Mouse (Mus musculus) embryonic facial prominence, embryonic 14.5 days (tissue): ENCODE measurements around the gene 6430548M08Rik. TPM values are rescaled to one million over a fixed set of nuclear protein-coding genes. Genes with fewer than 3 reads are reported as not detected.

Experiments
- ATAC-seq: fragments of 200-750 bp; cut with Nextera tagmentation; 2 replicates; pipeline ENCODE4 v1.8.0; 2017; ENCODE audit warnings: low read depth, moderate number of reproducible peaks, moderate TSS enrichment
- DNase-seq: peaks from one replicate; pipeline ENCODE4 v3.0.0-alpha.2; 2015; ENCODE audit warnings: low spot score
- H3K27ac ChIP-seq: fragments of 300-500 bp; sonication (generic); replicated peaks from 2 replicates; pipeline ENCODE4 v1.5.1; 2014; ENCODE audit warnings: low read depth, mild to moderate bottlenecking, low read length, moderate library complexity
- H3K27me3 ChIP-seq: fragments of 300-500 bp; sonication (generic); replicated peaks from 2 replicates; pipeline ENCODE4 v1.6.1; 2014; ENCODE audit warnings: low read length; ENCODE audit not compliant: control insufficient read depth, insufficient read depth
- H3K36me3 ChIP-seq: fragments of 300-500 bp; sonication (generic); 2 replicates; pipeline ENCODE4 v1.6.1; 2014; ENCODE audit warnings: low read length, mixed read lengths; ENCODE audit not compliant: control insufficient read depth, insufficient read depth
- H3K4me1 ChIP-seq: fragments of 300-500 bp; sonication (generic); 2 replicates; pipeline ENCODE4 v1.6.1; 2014; ENCODE audit warnings: antibody characterized with exemption, low read length; ENCODE audit not compliant: control insufficient read depth, insufficient read depth
- H3K4me2 ChIP-seq: fragments of 300-500 bp; sonication (generic); 2 replicates; pipeline ENCODE4 v1.6.1; 2014; ENCODE audit warnings: low read depth, mild to moderate bottlenecking, low read length, moderate library complexity, mixed read lengths
- H3K4me3 ChIP-seq: fragments of 300-500 bp; sonication (generic); 2 replicates; pipeline ENCODE4 v1.5.1; 2014; ENCODE audit warnings: low read depth, mild to moderate bottlenecking, low read length
- H3K9ac ChIP-seq: fragments of 300-500 bp; sonication (generic); 2 replicates; pipeline ENCODE4 v1.6.1; 2014; ENCODE audit warnings: low read depth, mild to moderate bottlenecking, low read length, moderate library complexity, mixed read lengths
- H3K9me3 ChIP-seq: fragments of 300-500 bp; sonication (generic); 2 replicates; pipeline ENCODE4 v1.6.1; 2016; ENCODE audit warnings: low read length; ENCODE audit not compliant: control insufficient read depth
- WGBS: fragments of 180-500 bp; shearing (Covaris S2); extraction: QIAGEN DNeasy Blood & Tissue Kit; methylation state at CpG from one replicate; pipeline ENCODE4 v1.1.7; 2014; 5-methylcytosine and 5-hydroxymethylcytosine counted together
- polyA plus RNA-seq: library from polyadenylated mRNA; unstranded; fragments of >200 nt; fragmentation: Nextera tagmentation; extraction: Ambion mirVana; gene quantifications from 2 replicates; pipeline ENCODE4 v1.2.1, GENCODE M21; 2014

Gene 6430548M08Rik
- polyA plus RNA-seq, 1 experiment from 2014 or later = 8.5 TPM

- H3K9me3 ChIP-seq = no peaks in the 10 kb centered on the region
- H3K9ac ChIP-seq = no peak overlapping the region
- no peak overlapping the region for H3K4me2 ChIP-seq
- H3K4me3 ChIP-seq = no peak overlapping the region
- no peaks in the 10 kb centered on the region for H3K36me3 ChIP-seq
- 77% methylated on average over 5 of the region's 5 CpGs for WGBS
- no peak for DNase-seq
- H3K4me1 ChIP-seq = 0 out of 2 replicates have a peak, but pooled peaks cover 6% of the 10 kb centered on the region
- H3K27me3 ChIP-seq = peaks cover 29% of the 10 kb centered on the region
- ATAC-seq = no peak
- H3K27ac ChIP-seq = no peak overlapping the region
Measured at GRCm38 (mm10) chr8:120112535-120112934, 1.4 kb upstream of the 6430548M08Rik start.

- WGBS = 4% methylated on average over 10 of the region's 10 CpGs
- H3K4me3 ChIP-seq = peak overlapping the region; percentile 78
- peak overlapping the region; percentile 70 for H3K27ac ChIP-seq
- H3K4me1 ChIP-seq = 0 out of 2 replicates have a peak, but pooled peaks cover 6% of the 10 kb centered on the region
- H3K9me3 ChIP-seq = no peaks in the 10 kb centered on the region
- DNase-seq = peak; percentile 43
- H3K4me2 ChIP-seq = peak overlapping the region; percentile 98
- peaks cover 29% of the 10 kb centered on the region for H3K27me3 ChIP-seq
- peak overlapping the region; percentile 65 for H3K9ac ChIP-seq
- ATAC-seq = peak; percentile 9
- H3K36me3 ChIP-seq = no peaks in the 10 kb centered on the region
Measured at GRCm38 (mm10) chr8:120113306-120113705, 646 bp upstream of the 6430548M08Rik start.

DNA sequence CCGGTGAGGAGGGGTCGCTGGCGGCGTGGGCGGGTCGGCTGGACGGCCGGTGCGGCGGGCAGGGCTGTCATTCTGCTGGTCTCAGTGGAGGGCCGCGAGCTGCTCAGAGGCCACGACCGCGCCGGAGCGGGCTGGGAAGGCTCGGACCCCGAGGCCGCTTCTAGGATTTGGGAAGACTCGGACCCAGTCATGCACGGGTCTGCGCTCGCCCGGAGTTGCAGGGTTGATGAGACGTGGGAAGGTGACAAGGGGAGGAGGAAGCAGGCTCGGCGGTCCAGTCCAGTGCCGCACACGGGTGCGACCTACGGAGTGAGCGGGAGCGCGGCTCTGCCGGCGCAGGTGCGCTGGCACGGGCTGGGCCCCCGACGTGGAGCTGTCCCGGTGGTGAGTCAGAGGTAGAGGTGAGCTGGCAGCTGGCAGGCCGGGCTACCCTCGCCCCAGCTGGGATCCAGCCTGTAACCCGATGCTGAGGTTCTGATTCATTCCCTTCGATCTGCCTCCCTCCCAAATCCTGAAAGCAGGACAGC lies 426 bp downstream of the 6430548M08Rik start:
- 3% methylated on average over 17 of the region's 46 CpGs for WGBS
- Histone ChIP-seq H3K4me1 (0 out of 2 replicates have a peak, but pooled peaks cover 6% of the 10 kb centered on the region), H3K4me2 (peak overlapping the region; percentile 98), H3K27me3 (peaks cover 29% of the 10 kb centered on the region), H3K4me3 (peak overlapping the region; percentile 78), H3K9me3 (no peaks in the 10 kb centered on the region), H3K27ac (no peak overlapping the region), H3K36me3 (no peaks in the 10 kb centered on the region), H3K9ac (peak overlapping the region; percentile 73)
- ATAC-seq = peak; percentile 41; the same call in 1 of the 2 replicates
- DNase-seq = no peak

- DNase-seq = no peak
- H3K9me3 ChIP-seq = no peaks in the 10 kb centered on the region
- H3K4me3 ChIP-seq = no peak overlapping the region
- WGBS = 69% methylated on average over 7 of the region's 7 CpGs
- ATAC-seq = no peak
- no peaks in the 10 kb centered on the region for H3K36me3 ChIP-seq
- H3K9ac ChIP-seq = no peak overlapping the region
- H3K27me3 ChIP-seq = peaks cover 29% of the 10 kb centered on the region
- H3K27ac ChIP-seq = no peak overlapping the region
- 0 out of 2 replicates have a peak, but pooled peaks cover 9% of the 10 kb centered on the region for H3K4me1 ChIP-seq
- no peak overlapping the region for H3K4me2 ChIP-seq
Measured at GRCm38 (mm10) chr8:120116600-120116999, 2.6 kb downstream of the 6430548M08Rik start.

DNA sequence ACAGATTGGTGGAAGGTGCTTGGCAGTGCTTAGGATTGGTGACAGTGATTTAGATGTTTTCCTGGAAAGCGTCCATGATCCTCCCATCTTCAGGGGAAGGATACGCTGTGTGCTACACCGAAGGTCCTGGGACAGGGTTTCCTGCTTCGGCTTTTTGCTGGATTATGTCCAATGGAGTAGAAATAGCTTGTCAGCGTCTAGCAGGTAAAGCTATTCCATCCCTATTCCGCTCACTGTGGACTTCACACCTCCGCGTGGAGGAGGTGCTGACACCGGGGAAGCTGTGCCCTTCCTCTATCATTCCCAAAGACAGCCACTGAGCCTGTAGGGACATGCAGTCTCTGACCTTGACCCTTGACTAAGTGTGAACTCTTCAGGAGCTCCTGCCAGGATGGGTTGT lies 4.2 kb downstream of the 6430548M08Rik start:
- Histone ChIP-seq H3K9ac (no peak overlapping the region), H3K9me3 (no peaks in the 10 kb centered on the region), H3K4me1 (0 out of 2 replicates have a peak, but pooled peaks cover 6% of the 10 kb centered on the region), H3K27me3 (peaks cover 29% of the 10 kb centered on the region), H3K4me2 (no peak overlapping the region), H3K36me3 (no peaks in the 10 kb centered on the region), H3K4me3 (no peak overlapping the region), H3K27ac (no peak overlapping the region)
- WGBS = 86% methylated on average over 9 of the region's 9 CpGs
- DNase-seq = no peak
- ATAC-seq = no peak

DNA sequence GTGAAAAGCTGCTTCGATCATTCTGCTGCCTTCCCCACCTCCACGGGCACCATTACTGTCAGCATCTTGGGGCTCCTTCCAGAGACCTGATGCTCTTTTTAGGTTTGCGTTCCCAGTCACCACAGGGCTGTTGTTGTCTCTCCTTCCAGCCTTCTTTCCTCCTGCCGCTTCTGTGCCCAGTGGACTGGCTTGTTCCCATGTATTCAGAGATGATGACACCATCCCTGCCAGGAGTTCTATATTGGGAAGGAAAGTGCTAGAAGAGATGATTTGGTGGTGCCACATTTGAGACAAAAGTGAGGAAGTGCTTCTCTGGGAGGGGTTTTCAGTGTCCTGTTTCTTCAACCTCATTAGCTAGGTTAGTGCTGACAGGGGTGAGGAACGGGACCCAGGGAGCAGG lies 4.9 kb downstream of the 6430548M08Rik start:
- Histone ChIP-seq H3K4me3 (no peak overlapping the region), H3K27ac (no peak overlapping the region), H3K36me3 (no peaks in the 10 kb centered on the region), H3K4me2 (no peak overlapping the region), H3K9me3 (no peaks in the 10 kb centered on the region), H3K4me1 (0 out of 2 replicates have a peak, but pooled peaks cover 3% of the 10 kb centered on the region), H3K9ac (no peak overlapping the region), H3K27me3 (peaks cover 29% of the 10 kb centered on the region)
- no peak for DNase-seq
- WGBS = 77% methylated on average over 5 of the region's 5 CpGs
- no peak for ATAC-seq

DNA sequence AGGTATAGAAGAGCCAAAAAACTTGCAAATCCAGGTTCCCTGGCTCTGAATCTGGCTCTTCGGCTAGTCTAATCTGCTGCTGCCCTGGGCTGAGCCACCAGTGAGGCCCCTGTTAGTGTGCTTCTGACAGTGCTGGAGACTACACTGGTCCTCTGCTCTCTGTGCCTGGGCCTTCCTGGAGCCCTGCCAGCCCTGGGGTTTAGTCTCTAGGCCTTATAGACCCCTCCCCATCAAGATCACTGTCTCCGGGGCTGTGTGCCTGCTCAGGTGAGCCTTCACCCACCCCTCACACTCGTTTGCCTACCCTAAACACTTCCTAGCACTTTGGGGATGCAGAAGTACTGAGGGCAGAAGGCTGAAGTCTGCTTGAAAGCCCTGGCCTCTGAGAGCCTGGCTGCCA lies 5.5 kb downstream of the 6430548M08Rik start:
- Histone ChIP-seq H3K27ac (no peak overlapping the region), H3K9me3 (no peaks in the 10 kb centered on the region), H3K4me3 (no peak overlapping the region), H3K4me1 (0 out of 2 replicates have a peak, but pooled peaks cover 3% of the 10 kb centered on the region), H3K9ac (no peak overlapping the region), H3K27me3 (peaks cover 25% of the 10 kb centered on the region), H3K36me3 (no peaks in the 10 kb centered on the region), H3K4me2 (no peak overlapping the region)
- WGBS = 68% methylated on average over 3 of the region's 3 CpGs
- ATAC-seq = no peak
- DNase-seq = no peak

GRCm38 (mm10) chr8:120119931-120120330 lies 6.0 kb downstream of the 6430548M08Rik start:
- DNase-seq (no peak), ATAC-seq (no peak)
- H3K4me3 ChIP-seq = no peak overlapping the region
- no peaks in the 10 kb centered on the region for H3K9me3 ChIP-seq
- H3K27ac ChIP-seq = no peak overlapping the region
- peaks cover 20% of the 10 kb centered on the region for H3K27me3 ChIP-seq
- H3K4me1 ChIP-seq = 0 out of 2 replicates have a peak, but pooled peaks cover 3% of the 10 kb centered on the region
- no peaks in the 10 kb centered on the region for H3K36me3 ChIP-seq
- H3K9ac ChIP-seq = no peak overlapping the region
- 76% methylated on average over 6 of the region's 6 CpGs for WGBS
- no peak overlapping the region for H3K4me2 ChIP-seq

DNA sequence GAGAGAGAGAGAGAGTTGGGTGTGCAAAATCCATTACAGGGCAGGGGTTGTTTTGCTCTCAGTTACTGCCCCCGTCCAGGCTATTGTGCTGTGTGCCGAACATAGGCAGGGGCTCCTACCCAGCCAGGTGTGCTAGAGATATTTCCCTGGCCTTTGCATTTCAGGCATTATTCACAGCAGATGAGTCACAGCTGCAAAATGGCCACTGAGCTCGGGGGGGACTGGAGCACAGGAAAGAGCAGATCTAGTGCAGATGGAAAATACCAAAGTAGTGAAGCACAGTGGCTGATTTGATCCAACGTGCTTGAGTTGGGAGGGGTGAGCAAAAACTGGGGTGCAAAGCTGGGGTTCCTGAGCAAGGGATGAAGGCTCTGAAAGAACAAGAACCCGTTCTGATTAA lies 7.0 kb downstream of the 6430548M08Rik start:
- Histone ChIP-seq H3K9me3 (no peaks in the 10 kb centered on the region), H3K4me1 (0 out of 2 replicates have a peak, but pooled peaks cover 3% of the 10 kb centered on the region), H3K36me3 (no peaks in the 10 kb centered on the region), H3K27ac (no peak overlapping the region), H3K27me3 (peaks cover 10% of the 10 kb centered on the region), H3K9ac (no peak overlapping the region), H3K4me3 (no peak overlapping the region), H3K4me2 (no peak overlapping the region)
- 44% methylated on average over 5 of the region's 5 CpGs for WGBS
- ATAC-seq = no peak
- no peak for DNase-seq
